Mouse (Mus musculus): ENCODE data around the gene Psors1c2.
"Not testable (repeated sequence)": the region's sequence is repeated elsewhere in the genome, so short reads cannot be mapped to it uniquely, and the experiment has no call there.

Psors1c2 gene

DNA sequence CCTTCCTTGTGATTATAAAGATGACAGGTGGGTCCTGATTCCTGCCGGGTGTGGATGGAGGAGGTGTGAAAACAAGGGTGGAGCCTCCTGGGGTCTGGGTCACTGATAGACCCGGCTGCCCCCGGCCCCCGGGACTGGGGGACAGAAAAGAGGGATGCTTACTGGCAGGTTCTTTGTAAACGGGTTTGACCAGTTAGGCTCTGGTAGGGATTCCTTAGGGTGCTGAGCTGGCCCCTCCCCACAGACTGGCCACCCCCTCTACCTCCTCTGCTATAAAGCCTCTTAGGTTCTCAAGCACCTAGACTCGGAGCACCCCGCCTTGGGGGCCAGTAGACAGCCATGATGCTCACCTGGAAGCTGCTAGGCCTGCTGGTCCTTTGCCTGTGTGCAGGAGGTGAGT lies at the start of gene Psors1c2:
TSS of gene Psors1c2 (plus strand) at position 301 of the 400 bp plus-strand sequence.
- no peak for DNase-seq (ENCODE audit: low spot score in 2 of 2)

DNA sequence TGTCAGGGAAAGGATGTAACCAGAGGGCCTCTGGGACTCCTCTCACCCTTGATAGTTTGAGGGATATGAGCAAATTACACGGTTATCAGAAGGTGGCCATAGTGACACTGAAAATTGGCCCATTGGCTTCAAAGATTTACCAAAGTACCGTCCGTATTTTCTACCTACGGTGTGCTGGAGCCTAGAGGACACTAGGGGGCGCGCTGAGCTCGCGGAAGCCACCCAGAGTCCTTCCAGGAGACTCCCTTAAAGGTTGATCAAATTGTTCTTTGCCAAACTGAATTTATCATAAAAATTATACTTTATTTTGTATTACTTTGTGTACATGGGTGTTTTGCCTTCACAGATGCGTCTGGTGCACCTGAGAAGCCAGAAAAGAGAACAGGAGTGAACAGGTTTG lies 48.9 kb upstream of the Psors1c2 start:
- peak in 1 of 2 experiments; percentile 55 for DNase-seq (ENCODE audit: low spot score in 2 of 2)

DNA sequence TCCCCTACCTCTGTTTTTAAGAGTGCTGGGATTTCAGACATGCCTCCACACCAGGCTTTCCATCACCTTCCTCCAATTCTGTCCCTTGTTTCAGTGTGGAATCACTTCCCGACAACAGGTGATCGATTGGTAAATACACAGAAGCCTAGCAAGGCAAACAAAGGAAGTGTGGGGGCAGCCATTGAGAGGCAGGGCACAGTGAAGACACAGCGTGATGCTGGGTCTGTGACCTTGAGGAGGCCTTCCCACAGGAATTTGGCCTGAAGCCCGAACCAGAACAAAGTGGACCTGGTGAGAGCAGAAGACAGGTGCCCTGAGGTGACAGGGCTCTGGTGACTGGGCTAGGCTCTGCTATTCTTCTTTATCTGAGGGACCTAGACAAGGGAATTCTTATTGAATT lies 47.3 kb upstream of the Psors1c2 start:
- DNase-seq (ENCODE audit: low spot score in 2 of 2), result no peak

DNA sequence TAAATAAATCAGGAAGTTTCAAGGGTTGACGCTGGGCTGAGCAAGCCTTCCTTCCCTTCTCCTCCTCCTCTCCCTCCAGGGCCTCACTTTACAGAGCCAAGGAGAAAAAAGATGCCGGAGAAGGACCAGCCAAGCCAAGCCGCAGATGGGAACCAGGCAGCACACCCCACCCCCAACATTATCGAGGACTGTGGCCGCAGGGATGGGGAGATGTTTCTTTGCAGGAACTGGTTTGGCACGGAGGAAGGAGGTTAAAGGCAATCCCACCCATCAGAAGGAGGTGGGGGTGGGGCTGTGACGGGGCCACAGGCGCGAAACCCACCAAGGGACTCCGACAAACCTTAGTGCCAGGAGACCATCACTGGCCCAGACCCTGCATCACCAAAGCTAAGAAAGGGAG lies 46.3 kb upstream of the Psors1c2 start:
- no peak for DNase-seq (ENCODE audit: low spot score in 2 of 2)

DNA sequence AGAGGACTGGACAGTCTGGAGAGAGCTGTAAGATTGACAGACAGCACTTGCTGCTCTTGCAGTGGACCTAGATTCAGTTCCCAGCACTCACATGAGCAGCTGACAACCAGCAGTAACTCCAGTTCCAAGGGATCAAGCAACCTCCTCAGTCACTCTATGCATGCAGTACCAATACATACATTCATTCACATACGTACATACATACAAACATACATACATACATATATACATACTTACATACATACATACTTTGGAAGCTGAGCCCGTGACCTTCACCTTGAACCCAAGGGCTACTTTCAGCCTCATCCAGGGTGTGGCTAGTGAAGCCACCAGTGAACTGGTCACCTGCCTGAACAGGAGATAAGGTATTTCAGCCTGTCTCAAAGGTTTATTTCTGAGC lies 45.0 kb upstream of the Psors1c2 start:
- no peak for DNase-seq (ENCODE audit: low spot score in 2 of 2)

DNA sequence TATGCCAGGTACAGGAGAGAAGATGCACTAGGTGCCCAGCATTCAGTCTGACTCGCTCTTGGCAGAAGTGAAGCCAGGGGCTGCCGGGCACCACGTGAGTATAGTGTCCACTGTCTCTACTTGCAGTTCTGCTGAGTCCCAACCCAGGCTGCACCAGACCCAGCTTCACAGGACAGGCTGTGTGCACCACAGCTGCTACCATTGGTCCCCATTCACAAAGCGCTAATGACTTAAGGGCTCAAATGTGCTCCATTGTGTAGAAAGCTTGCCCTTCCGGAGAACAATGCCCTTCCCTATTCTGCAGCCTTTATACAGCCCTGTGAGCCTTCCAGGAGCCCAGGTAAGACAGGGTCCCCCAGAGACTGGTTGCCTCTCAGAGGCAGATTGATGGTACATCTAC lies 42.7 kb upstream of the Psors1c2 start:
- DNase-seq (ENCODE audit: low spot score in 2 of 2), result no peak

DNA sequence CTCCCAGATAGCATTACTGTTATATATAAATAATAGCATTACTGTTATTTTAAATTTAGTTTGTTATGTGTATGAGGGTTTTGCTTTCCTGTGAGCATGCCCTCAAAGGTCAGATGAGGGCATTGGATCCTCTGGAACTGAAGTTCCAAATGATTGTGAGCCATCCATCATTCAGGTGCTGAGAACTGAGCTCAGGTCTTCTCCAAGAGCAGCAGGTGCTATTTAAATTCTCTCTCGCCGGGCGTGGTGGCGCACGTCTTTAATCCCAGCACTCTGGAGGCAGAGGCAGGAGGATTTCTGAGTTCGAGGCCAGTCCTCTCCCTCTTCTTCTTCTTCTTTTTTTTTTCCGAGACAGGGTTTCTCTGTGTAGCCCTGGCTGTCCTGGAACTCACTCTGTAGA lies 35.9 kb upstream of the Psors1c2 start:
- DNase-seq (ENCODE audit: low spot score in 2 of 2), result no peak

DNA sequence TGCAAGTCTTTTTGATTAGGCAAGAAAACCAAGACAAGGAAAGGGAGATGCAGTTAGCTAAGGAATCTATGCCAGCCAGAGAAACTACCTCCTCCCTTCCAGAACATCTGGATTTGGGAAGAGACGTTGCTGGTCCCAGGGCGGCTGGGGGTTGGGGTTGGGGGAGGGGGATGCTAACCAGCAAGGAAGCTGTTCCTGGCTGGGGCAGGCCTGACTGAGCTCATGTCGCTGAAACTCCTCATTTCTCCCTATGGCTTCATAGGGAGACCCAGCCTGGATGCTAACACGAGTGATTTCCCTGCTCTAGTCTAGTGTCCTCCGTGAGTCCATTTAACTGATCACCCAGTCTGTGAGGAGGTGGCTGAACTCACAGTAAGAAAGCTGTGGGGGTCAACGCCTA lies 30.8 kb upstream of the Psors1c2 start:
- no peak for DNase-seq (ENCODE audit: low spot score in 2 of 2)

DNA sequence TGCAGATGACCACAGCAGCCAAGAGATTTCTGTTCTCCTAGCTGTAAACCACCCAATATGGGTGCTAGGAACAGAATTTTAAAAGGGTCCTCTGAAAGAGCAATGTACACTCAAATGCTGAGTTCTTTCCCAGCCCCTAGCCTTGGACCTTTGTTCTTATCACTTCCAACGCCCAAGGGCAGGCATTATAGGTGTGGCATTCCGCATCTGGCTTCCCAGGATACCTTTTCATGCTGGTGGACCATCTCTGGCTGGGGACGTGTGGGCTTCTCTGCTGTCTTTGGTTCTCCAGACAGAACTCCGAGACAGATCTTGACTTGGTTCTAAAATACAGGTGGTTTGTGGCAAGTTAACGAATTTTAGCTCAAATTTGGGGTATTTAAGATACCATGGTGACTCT lies 30.2 kb upstream of the Psors1c2 start:
- no peak for DNase-seq (ENCODE audit: low spot score in 2 of 2)

DNA sequence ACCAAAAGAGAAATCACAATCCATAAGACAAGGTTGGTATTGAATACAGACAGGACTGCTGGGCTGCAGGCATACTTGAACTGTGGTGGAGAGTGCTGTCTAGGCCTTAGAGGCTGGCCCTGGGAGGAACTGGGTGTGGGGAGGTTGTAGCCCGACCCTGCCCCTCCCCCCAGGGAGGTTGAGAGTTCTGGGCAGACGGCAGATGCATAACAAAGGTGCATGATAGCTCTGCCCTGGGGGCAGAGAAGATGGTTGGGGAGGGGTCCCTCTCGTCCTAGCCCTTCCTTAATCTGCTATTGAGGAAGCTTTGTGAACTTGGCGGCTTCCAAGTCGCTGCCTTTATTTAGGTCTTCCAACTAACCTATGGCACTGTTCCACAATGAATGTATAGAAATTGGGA lies 29.2 kb upstream of the Psors1c2 start:
- no peak for DNase-seq (ENCODE audit: low spot score in 2 of 2)

DNA sequence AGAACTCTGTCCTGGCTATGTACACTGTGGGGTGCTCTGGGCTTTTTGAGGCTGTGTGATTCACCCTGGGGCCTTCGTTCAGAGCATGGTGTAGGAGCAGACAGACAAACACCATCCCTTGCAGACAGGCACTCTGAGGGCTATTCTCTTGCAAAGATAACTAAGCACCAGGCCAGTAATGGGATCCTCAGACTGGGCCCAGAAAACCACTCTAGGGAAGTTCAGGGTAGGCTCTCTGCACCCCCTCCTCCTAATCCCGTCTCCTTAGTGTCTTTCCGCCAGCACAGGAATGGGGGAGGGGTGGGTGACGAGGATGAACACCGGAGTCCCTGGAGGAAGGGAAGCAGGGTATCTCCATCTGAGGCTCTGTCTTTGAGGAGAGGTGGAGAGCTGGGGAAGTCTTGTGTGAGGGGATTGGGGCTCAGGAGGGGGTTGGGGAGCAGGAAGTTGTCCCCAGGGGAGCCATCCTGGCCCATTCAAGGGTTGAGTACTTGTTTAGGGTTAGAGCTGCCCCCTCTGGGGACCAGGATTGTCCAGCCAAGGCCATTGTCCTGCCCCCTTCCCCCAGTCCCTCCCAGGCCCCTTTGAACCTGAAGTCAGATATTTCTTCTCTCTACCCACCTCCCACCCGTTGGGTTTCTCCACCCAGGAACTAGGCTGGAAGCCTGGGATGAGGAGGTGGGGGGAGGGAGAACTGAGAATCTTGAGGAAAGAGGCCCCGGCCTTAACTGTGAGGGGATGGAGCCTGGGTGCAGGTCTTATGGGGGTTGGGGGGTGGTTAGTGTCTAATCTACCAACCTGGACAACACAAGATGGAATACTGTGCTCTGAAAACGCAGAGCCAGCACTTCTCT lies 28.1 kb upstream of the Psors1c2 start:
- no peak for DNase-seq (ENCODE audit: low spot score in 2 of 2)

DNA sequence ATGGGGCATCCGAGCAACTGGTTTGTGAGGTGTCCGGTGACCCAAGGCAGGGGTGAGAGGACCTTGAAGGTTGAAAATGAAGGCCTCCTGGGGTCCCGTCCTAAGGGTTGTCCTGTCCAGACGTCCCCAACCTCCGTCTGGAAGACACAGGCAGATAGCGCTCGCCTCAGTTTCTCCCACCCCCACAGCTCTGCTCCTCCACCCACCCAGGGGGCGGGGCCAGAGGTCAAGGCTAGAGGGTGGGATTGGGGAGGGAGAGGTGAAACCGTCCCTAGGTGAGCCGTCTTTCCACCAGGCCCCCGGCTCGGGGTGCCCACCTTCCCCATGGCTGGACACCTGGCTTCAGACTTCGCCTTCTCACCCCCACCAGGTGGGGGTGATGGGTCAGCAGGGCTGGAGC lies 27.2 kb upstream of the Psors1c2 start, which contains the start of gene Pou5f1:
TSS of gene Pou5f1 (plus strand) at position 243 of the 400 bp plus-strand sequence.
- no peak for DNase-seq (ENCODE audit: low spot score in 2 of 2)

DNA sequence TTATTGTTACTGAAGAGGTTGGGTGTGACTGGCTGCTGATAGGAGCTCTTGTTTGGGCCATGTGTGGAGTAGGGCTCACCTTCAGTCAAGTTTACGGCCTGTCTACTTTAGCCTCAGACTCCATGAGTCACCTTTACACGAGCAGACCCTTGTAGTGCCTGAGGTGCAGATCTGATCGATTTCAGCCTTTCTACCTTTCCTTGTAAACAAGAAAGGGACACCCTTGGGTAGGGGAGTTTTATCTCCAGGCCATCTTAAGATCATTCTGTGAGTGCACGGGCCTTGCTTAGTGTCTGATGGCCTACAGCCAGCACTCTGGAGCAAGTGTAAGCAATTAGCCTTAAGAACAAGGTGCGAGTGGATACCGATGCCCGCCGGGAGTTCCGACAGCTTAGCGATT lies 26.1 kb upstream of the Psors1c2 start:
- no peak for DNase-seq (ENCODE audit: low spot score in 2 of 2)

DNA sequence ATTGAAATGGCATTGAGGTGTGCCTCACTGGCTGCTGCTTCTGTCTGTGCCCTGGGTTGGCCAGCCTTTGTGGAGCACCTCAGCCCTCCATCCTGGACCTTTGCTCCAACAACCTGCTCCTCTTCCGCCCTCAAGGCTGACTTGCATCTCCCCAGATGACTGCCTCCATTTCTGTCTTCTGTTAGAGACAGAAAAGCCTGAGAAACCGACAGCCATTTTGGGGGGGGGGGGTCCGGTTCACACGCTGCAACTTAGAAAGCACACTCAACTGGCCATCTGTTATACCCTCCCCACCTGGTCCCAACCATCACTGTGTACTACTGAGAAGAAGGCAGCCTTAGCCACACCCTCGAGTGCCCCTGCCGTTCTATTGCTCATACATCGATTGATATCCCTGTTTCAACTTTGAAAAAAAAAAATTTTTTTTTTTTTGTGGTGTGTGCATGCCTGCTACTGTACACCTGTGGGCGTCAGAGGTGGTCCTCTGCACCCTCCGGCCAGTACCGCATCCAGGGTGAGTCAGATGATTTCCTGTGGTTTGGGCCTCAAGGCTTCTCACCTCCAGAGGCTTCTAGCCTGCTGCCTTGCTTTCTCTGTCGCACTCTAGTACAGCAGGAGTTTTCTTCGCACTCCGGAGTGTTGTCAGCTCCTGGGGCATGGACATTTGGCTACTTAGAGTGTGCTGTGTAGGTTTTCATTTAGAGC lies 25.3 kb upstream of the Psors1c2 start:
- no peak for DNase-seq (ENCODE audit: low spot score in 2 of 2)

DNA sequence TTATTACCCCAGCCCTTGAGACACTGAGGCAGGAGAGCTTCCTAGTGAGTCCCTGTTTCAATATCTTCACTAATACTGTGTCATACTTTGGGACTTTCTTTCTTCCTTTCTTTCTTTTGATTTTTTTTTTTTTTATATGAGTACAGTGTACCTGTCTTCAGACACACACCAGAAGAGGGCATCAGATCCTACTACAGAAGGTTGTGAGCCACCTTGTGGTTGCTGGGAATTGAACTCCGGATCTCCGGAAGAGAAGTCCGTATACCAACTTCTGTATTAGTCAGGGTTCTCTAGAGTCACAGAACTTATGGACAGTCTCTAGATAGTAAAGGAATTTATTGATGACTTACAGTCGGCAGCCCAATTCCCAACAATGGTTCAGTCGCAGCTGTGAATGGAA lies 24.7 kb upstream of the Psors1c2 start:
- not testable (repeated sequence) for DNase-seq (ENCODE audit: low spot score in 2 of 2)

DNA sequence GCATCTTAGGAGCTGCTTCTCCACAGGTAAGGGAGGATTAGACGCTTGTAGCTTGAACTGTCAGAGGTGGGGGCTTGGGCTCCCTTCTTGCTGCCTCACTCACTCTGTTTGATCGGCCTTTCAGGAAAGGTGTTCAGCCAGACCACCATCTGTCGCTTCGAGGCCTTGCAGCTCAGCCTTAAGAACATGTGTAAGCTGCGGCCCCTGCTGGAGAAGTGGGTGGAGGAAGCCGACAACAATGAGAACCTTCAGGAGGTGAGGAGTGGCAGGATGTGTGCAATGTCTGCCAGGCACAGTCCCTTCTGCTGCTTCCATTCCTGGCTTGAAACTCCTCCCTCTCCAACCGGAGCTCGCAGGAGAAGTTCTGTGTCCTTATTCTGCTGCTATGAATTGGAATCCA lies 23.7 kb upstream of the Psors1c2 start:
- no peak for DNase-seq (ENCODE audit: low spot score in 2 of 2)

DNA sequence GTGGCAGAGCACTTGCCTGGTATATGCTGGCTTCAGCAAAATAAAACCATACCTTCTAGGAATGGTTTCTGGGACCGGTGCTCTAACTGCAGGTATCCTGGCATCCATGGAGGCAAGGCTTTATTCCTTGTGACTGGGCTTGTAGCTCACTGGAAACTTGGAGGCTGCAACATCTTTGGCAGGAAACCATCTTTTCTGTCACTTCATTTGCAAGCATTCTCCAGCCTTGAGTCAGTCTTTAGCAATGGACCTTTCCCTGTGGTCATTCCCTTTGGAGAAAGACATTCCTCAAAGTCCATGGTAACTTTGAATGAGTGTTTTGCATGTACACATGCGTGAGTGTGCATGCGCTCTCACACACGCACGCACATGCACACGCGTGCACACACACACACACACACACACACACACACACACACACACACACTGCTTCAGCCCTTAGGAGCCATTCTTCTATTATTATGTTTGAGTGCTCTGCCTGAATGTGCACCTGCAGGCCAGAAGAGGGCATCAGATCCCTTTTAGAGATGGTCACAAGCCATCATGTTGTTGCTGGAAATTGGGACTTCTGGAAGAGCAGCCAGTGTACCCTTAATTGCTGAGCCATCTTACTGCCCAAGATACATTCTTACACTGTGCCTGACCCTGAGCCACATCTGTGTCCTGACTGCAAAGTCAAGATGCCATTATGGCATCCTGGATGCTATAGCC lies 19.9 kb upstream of the Psors1c2 start:
- no peak for DNase-seq (ENCODE audit: low spot score in 2 of 2)

DNA sequence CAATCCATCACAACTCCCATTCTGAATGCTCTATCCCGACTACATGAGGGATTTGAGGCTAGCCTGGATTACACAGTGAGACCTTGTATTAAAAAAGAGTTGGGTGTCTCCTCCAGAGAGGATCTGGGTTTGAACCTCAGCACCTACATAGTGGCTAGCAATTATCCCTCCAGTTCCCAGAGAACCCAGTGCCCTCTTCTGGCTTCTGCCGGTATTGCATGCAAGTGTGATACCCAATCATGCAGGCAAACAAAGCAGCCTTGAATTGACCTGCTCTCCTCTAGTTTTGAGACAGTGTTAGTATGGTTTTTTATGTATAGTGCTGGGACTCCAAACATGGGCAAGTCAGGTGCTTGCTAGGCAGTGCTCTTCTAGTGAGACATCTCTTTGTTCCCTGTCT lies 19.1 kb upstream of the Psors1c2 start:
- peak in 1 of 2 experiments; percentile 59 for DNase-seq (ENCODE audit: low spot score in 2 of 2)

DNA sequence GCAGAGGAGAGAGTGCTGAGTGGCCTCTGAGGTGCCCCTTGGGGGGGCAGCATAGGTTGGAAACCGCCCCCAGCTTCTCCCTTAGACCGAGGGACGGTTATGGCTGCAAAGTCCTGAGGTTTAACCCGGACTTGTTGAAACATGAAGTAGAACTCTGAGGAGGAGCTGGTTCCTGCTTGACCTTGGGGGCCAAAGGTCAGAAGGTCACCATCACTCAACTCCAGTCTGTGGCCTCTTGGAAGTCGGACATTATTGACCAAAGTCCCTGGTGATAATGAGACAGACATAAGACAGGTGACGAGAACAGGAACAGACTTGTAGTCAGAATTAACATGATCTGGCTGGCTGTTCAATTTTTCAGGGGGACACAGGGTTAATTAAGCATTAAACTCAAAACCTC lies 18.2 kb upstream of the Psors1c2 start:
- DNase-seq (ENCODE audit: low spot score in 2 of 2), result no peak

DNA sequence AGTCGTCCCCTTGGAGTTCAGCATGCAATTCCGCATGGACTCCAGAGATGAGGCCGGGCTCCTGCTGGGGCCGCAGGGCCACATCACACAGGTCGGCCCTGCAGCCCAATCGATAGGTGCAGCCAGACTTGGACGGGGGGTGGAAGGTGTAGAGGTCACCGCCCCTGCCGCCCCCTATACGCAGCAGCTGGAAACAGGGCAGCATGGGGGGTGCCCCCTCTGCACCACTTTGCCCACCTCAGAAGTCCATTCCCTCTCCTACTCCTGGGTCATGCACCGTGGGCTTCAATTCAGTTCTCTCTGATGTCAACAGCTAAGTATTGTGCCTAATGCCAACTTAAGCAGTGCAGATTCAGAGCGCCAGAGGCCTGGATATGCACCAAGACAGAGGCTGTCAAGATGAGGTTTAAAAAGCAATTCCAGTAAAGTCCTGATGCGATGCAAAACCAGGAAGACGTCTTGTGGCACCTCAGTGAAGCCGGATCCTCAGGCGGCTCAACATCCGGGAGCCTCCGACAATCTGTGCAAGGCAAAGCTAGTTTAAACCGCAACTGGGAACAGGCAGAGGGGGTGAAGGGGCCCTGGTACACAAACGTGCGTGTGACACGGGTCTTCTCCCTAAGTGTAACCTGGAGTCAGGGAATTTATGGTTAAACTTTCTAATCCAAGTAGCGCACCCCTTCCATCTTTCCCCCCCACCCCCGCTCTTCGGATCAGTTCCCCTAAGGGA lies 16.9 kb upstream of the Psors1c2 start:
- no peak for DNase-seq (ENCODE audit: low spot score in 2 of 2)

DNA sequence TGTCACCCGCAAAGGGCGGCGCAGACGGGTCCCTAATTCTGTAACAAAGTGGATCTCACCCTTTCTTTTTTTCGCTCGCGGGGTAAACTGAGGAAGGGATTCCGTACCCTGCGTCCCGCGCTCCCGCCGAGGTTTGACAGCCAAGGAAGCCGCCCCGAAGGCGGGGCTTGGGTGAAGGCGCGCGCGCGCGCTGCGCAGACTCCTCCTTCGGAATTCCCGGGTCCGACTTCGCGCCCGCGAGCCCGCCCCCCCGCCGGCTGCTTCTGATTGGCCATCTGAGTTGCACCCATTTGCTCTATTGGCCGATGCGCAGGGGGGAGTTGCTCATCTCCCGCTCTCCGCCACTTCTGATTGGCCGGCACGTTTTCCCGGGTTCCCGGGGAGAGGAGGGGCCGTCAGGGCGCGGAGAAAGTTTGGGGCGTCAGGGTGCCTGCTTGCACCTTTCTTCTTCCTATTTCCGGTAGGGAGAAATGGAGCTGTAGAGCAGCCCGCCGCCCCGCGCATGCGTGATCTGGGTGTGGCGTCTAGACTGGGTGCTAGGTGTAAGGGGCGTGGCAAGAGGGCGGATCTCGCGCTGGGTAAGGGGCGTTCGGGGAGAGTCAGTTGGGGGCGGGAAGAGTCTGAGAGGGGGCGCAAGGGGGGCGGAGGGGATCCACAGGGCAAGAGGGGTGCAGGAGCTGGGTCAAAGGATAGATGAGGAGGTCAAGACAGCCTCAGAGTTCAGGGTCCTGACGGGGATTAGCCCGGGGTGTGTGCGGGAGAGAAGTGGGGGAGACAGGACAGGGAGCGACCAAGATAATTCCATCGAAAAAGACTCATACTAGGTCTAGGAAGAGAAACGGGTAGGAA lies 16.1 kb upstream of the Psors1c2 start, which contains the start of the genes Tcf19 and Cchcr1:
TSS of gene Tcf19 (minus strand) at position 173 of the 849 bp plus-strand sequence.
TSS of gene Cchcr1 (plus strand) at position 449 of the 849 bp plus-strand sequence.
- DNase-seq (ENCODE audit: low spot score in 2 of 2), result peak; percentile 93 to 94
